Mouse (Mus musculus): Measurements from ENCODE around the gene Fgf15.

DNA sequence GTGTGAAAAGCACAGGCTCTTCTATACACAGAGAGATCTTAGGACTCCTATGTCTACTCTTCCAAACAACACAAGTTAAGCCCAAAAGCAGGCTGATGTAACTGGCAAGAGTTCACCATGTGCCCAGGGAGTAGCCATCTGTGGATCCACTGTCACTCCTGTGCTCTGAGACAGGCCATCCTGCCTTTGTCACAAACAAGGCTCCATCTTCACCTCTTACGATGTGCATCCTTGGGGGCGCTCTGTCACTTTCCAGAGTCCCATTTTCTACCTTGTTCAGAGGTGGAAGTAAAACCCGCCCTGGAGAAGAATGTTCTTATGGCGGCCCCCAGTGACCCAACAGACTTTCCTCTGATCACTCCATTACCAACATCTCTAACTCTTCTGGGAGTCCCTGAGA lies 1.6 kb upstream of the Fgf15 start:
- TF ChIP-seq ZC3H11A (IDR thresholded peaks at IDR 0.05; ENCODE audit: borderline replicate concordance, low read depth, low read length) (no peak), HCFC1 (IDR thresholded peaks at IDR 0.05; ENCODE audit: borderline replicate concordance, insufficient read depth, low read length) (no peak), MAFK (IDR thresholded peaks at IDR 0.05; ENCODE audit: insufficient read depth, low read depth, low read length) (no peak), ZNF384 (IDR thresholded peaks at IDR 0.05; ENCODE audit: low read depth, low read length) (no peak)

Measured in ES-E14 (cell line).